In genomic region chr4:151977748-151978147, GRCm38 (mm10) we compare ENCODE assay signal across 9 mouse cellular contexts. TPM values are rescaled to one million over a fixed set of nuclear protein-coding genes. Genes with fewer than 3 reads are reported as not detected.
DNase-seq lines count a peak whose midpoint lies in the region; ATAC-seq lines count a peak whose summit lies in the region.
"Had no signal": no experiment of that assay in that cellular context is flagged by ENCODE, and none has a peak within 500 bp of the region (broad histone marks: within the 10 kb centered on the region; RNA-seq: fewer than 3 reads in every experiment).

No protein-coding gene starts in this region.

- H3K9me3 ChIP-seq in forebrain, embryonic 10.5 days = no peaks in the 10 kb centered on the region
- no peaks in the 10 kb centered on the region for H3K9me3 ChIP-seq in megakaryocyte, embryonic 14.5 days

- DNase-seq in MN1 (ENCODE audit: low spot score) = peak; percentile 81
- DNase-seq in c-Kit-negative CD71-positive TER-119-positive erythroid progenitor cells, embryonic 14.5 days (ENCODE audit: low read depth, low spot score) = peak; percentile 58
- peak; percentile 79 for DNase-seq in forebrain, embryonic 10.5 days (ENCODE audit: extremely low spot score, low spot score)
- peak; percentile 86 for DNase-seq in layer of hippocampus, postnatal 36 days
- peak; percentile 95 for DNase-seq in right cerebral cortex, adult 2 months (ENCODE audit: low spot score in 2 of 2)
- peak; percentile 73 to 79 for DNase-seq in urinary bladder, postnatal 36 days (ENCODE audit: low spot score in 2 of 2)

- H3K4me3 ChIP-seq in forebrain, embryonic 10.5 days = no peak overlapping the region
- H3K4me3 ChIP-seq in megakaryocyte, embryonic 14.5 days (replicated peaks) = peak overlapping the region; percentile 3

- H3K4me1 ChIP-seq in forebrain, embryonic 10.5 days = peaks cover under 1% of the 10 kb centered on the region
- peaks cover 20% of the 10 kb centered on the region for H3K4me1 ChIP-seq in megakaryocyte, embryonic 14.5 days

- no peaks in the 10 kb centered on the region for H3K27me3 ChIP-seq in forebrain, embryonic 10.5 days (ENCODE audit: poor library complexity, severe bottlenecking)
- H3K27me3 ChIP-seq in megakaryocyte, embryonic 14.5 days (replicated peaks) = no peaks in the 10 kb centered on the region

- peak; percentile 82 to 86 for ATAC-seq in hematopoietic stem cell, adult 5-6 weeks (replicated peaks in 1 of 2; ENCODE audit: insufficient read depth in 1 of 2, low FRiP score in 2 of 2, low TSS enrichment in 1 of 2, low read depth in 1 of 2, poor library complexity in 2 of 2, severe bottlenecking in 2 of 2)

- H3K36me3 ChIP-seq in forebrain, embryonic 10.5 days (replicated peaks) = peaks cover 98% of the 10 kb centered on the region
- peaks cover 94% of the 10 kb centered on the region for H3K36me3 ChIP-seq in megakaryocyte, embryonic 14.5 days (replicated peaks; ENCODE audit: low read length)

- 52% methylated on average over 10 of the region's 10 CpGs for WGBS in forebrain, embryonic 10.5 days

- no peak overlapping the region for H3K27ac ChIP-seq in forebrain, embryonic 10.5 days
- H3K27ac ChIP-seq: macrophage had no signal

RNA-seq across cellular contexts. Expression of gene Thap3, which starts 11.0 kb away (rescaled TPM):
- polyA plus RNA-seq in forebrain, embryonic 10.5 days (2016; fragmentation: Nextera tagmentation; extraction: Ambion mirVana) = 34.9 and 35.7 TPM in 2 replicates
- total RNA-seq in hematopoietic stem cell, adult 5-6 weeks (2017) = 13.5 and 14.5 TPM in 2 replicates
- total RNA-seq in layer of hippocampus, postnatal 36 days (2021) = 10 to 100 TPM; 24.6 to 29.9 TPM
- polyA plus RNA-seq in megakaryocyte, embryonic 14.5 days (2012; ENCODE audit: insufficient read depth, low replicate concordance) = 27.3 and 48.0 TPM in 2 replicates

RNA-seq across cellular contexts. Expression of gene Phf13, which starts 18.3 kb away (rescaled TPM):
- 24.1 and 26.1 TPM in 2 replicates for polyA plus RNA-seq in forebrain, embryonic 10.5 days (2016; fragmentation: Nextera tagmentation; extraction: Ambion mirVana)
- total RNA-seq in hematopoietic stem cell, adult 5-6 weeks (2017) = 6.2 and 6.4 TPM in 2 replicates
- 10 to 100 TPM; 11.1 to 11.6 TPM for total RNA-seq in layer of hippocampus, postnatal 36 days (2021)
- 3.9 and 7.9 TPM in 2 replicates for polyA plus RNA-seq in megakaryocyte, embryonic 14.5 days (2012; ENCODE audit: insufficient read depth, low replicate concordance)

RNA-seq across cellular contexts. Expression of gene Klhl21, which starts 30.9 kb away (rescaled TPM):
- 8.1 and 8.3 TPM in 2 replicates for polyA plus RNA-seq in forebrain, embryonic 10.5 days (2016; fragmentation: Nextera tagmentation; extraction: Ambion mirVana)
- 7.4 and 9.3 TPM in 2 replicates for total RNA-seq in hematopoietic stem cell, adult 5-6 weeks (2017)
- 10 to 100 TPM; 20.5 to 21.4 TPM for total RNA-seq in layer of hippocampus, postnatal 36 days (2021)
- polyA plus RNA-seq in megakaryocyte, embryonic 14.5 days (2012; ENCODE audit: insufficient read depth, low replicate concordance) = 4.4 and 7.1 TPM in 2 replicates

RNA-seq across cellular contexts. Expression of gene Dnajc11, which starts 44.3 kb away (rescaled TPM):
- polyA plus RNA-seq in forebrain, embryonic 10.5 days (2016; fragmentation: Nextera tagmentation; extraction: Ambion mirVana) = 113 and 114 TPM in 2 replicates
- total RNA-seq in hematopoietic stem cell, adult 5-6 weeks (2017) = 47.3 and 83.1 TPM in 2 replicates
- total RNA-seq in layer of hippocampus, postnatal 36 days (2021) = 10 to 100 TPM; 62.0 to 63.1 TPM
- 22.6 and 28.7 TPM in 2 replicates for polyA plus RNA-seq in megakaryocyte, embryonic 14.5 days (2012; ENCODE audit: insufficient read depth, low replicate concordance)

RNA-seq across cellular contexts. Expression of gene Zbtb48, which starts 49.7 kb away (rescaled TPM):
- 24.1 and 24.4 TPM in 2 replicates for polyA plus RNA-seq in forebrain, embryonic 10.5 days (2016; fragmentation: Nextera tagmentation; extraction: Ambion mirVana)
- total RNA-seq in hematopoietic stem cell, adult 5-6 weeks (2017) = 9.0 and 11.2 TPM in 2 replicates
- 10 to 100 TPM; 11.7 to 13.7 TPM for total RNA-seq in layer of hippocampus, postnatal 36 days (2021)
- polyA plus RNA-seq in megakaryocyte, embryonic 14.5 days (2012; ENCODE audit: insufficient read depth, low replicate concordance) = 3.8 and 4.3 TPM in 2 replicates
